Mouse (Mus musculus) midbrain, embryonic 15.5 days (tissue): ENCODE data around the gene Olfr1380. TPM values are rescaled to one million over a fixed set of nuclear protein-coding genes. Genes with fewer than 3 reads are reported as not detected.
"Not testable (repeated sequence)": the region's sequence is repeated elsewhere in the genome, so short reads cannot be mapped to it uniquely, and the experiment has no call there.

Experiments used
- ATAC-seq: fragments of 200-750 bp; cut with Nextera tagmentation; replicated peaks from 2 replicates; pipeline ENCODE4 v1.8.0; 2017; ENCODE audit warnings: moderate TSS enrichment
- H3K27ac ChIP-seq: fragments of 300-500 bp; sonication (generic); 2 replicates; pipeline ENCODE4 v1.5.1; 2015; ENCODE audit warnings: mild to moderate bottlenecking, inconsistent platforms
- H3K27me3 ChIP-seq: fragments of 300-500 bp; sonication (generic); replicated peaks from 2 replicates; pipeline ENCODE4 v1.6.1; 2015; ENCODE audit warnings: inconsistent platforms
- H3K36me3 ChIP-seq: fragments of 300-500 bp; sonication (generic); replicated peaks from 2 replicates; pipeline ENCODE4 v1.6.1; 2015; ENCODE audit warnings: inconsistent platforms
- H3K4me1 ChIP-seq: fragments of 300-500 bp; sonication (generic); 2 replicates; pipeline ENCODE4 v1.6.1; 2015; ENCODE audit warnings: inconsistent platforms
- H3K4me2 ChIP-seq: fragments of 300-500 bp; sonication (generic); 2 replicates; pipeline ENCODE4 v1.6.1; 2015; ENCODE audit warnings: inconsistent platforms, mild to moderate bottlenecking, moderate library complexity
- H3K4me3 ChIP-seq: fragments of 300-500 bp; sonication (generic); 2 replicates; pipeline ENCODE4 v1.5.1; 2015; ENCODE audit warnings: mild to moderate bottlenecking, inconsistent platforms
- H3K9ac ChIP-seq: fragments of 300-500 bp; sonication (generic); 2 replicates; pipeline ENCODE4 v1.6.1; 2015; ENCODE audit warnings: mild to moderate bottlenecking, inconsistent platforms
- H3K9me3 ChIP-seq: fragments of 300-500 bp; sonication (generic); 2 replicates; pipeline ENCODE4 v1.6.1; 2016; ENCODE audit warnings: inconsistent platforms
- WGBS: fragments of 180-500 bp; shearing (Covaris S2); methylation state at CpG from one replicate; pipeline ENCODE4 v1.1.7; 2015; ENCODE audit warnings: mixed read lengths; 5-methylcytosine and 5-hydroxymethylcytosine counted together
- polyA plus RNA-seq: library from polyadenylated mRNA; unstranded; fragments of >200 nt; fragmentation: Nextera tagmentation; extraction: Ambion mirVana; gene quantifications from 2 replicates; pipeline ENCODE4 v1.2.1, GENCODE M21; 2015

Gene Olfr1380
- polyA plus RNA-seq, 1 experiment from 2014 or later: not detected

DNA sequence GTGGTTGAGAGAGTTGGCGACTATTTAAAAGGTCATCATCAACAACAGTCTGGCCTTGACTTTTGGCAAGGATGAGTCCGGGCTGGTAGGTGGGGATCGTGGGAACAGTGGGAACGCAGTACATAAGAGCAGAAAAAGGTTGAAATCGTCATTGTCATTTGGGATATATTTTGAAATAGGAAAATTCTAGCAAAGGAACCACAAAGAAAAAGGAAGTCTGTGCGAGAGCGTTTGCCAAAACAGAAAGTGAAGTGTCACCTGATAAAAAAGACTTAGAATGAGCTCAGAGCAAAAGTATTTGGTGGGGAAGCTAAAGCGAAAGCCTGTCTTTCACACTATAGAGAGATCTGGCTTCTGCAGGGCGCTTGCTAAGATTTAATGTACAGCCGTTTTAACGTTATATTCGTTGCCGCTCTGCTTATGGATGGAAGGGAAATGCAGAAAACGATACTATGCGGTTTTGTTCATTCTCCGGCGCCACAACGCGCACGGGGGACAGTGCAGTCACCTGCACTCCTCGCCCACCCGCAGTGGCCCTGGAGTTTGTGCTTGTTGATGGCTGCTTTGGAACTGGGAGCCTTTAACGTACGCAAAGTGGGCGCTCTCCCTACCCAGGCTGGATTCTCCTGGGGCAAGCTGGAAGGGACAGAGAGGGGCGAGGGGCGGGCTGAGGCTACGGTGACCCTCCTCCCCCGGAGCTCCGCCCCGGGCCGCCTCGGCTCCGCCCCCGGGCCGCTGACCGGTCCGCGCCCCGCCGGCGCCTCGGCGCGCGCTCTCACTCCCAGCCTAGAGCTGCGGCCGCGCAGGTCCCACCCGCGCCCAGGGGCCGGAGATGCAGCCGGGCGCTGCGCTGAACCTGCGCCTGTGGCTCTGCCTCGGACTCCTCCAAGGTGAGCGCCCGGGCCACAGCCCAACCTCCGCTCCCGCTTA, 52.5 kb downstream of the Olfr1380 start, which contains the start of gene Flt4:
Flt4 (plus strand) TSS at position 326 of the 930 bp plus-strand sequence.
- peak; percentile 74 for ATAC-seq
- H3K36me3 ChIP-seq, H3K27ac ChIP-seq, H3K9ac ChIP-seq, H3K9me3 ChIP-seq: not testable (repeated sequence)
- H3K4me1 ChIP-seq: peaks cover 11% of the 10 kb centered on the region
- H3K4me3 ChIP-seq: peak within 1 kb of the TSS; percentile 43
- H3K4me2 ChIP-seq: peak within 1 kb of the TSS; percentile 81
- peaks cover 26% of the 10 kb centered on the region for H3K27me3 ChIP-seq
- WGBS: 4% methylated on average over 50 of the region's 61 CpGs

DNA sequence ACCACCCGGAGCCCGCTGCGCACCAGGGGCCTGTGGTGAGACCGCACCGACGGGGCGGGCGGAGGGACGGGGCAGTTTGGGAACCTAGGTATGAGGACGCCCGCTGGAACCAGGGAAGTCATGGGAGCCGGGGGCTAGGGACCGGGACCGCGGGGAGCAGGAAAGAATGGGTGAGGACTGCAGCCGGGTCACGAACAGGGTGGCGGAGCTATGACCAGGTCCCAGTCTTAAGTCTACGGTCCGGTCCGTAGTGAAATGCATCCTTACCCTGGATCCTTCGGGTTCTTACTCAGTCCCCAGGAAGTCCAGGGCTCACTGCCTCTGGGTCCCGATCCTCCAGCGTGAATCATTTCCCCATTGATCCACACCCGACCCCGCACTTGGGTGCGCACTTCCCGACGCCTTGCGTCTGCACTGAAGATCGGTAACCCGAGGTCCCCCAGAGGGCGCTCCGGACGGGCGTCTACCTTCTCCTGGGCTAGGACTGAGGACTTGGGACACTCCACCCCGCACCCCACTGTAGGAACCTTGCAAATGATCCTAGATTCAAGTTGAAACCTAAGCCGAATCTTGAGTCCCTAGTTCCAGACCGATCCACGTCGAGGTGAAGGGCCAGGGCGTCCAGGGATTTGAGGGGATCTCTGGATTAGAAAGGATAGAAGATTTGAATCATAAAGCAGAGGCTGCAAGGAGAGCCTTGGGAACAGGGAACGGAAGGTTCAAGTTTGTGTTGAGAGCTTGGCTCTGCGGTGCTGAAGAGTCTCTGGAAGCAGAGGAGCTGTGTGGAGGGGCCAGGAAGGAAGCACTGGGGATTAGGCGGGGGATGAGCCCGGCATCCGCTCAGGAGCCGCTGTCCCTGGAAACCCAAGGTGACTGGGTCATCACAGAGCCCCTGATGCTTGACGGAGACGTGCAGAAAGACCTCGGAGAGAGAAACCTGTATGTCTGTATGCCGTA, 53.5 kb downstream of the Olfr1380 start:
- not testable (repeated sequence) for H3K27ac ChIP-seq, H3K9me3 ChIP-seq, H3K9ac ChIP-seq, H3K36me3 ChIP-seq
- Histone ChIP-seq H3K4me3 (peak overlapping the region; percentile 43), H3K4me1 (peaks cover 11% of the 10 kb centered on the region), H3K4me2 (peak overlapping the region; percentile 81), H3K27me3 (peaks cover 26% of the 10 kb centered on the region)
- 1% methylated on average over 52 of the region's 52 CpGs for WGBS
- peak; percentile 16 for ATAC-seq

DNA sequence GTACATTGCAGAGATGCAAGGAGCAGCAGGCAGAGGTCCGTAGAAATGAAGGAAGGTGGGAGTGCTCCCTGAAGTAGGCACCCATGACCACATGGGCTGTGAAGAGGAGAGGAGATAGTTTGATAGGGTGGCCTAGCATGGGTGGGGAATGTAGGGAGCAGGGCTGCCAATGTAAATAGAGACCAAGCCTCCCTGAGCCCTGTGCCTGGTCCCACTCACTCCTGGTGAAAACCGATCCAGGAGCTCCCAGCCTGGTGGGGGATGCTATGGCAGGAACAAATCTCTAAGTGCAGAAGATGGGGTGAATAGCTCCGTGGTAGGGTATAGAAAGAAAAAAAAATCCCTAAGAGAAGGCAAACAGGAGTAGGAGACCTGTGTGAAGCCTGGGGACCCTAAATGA, 54.7 kb downstream of the Olfr1380 start:
- H3K36me3 ChIP-seq, H3K9ac ChIP-seq, H3K27ac ChIP-seq, H3K4me2 ChIP-seq, ATAC-seq, H3K4me3 ChIP-seq, H3K9me3 ChIP-seq: not testable (repeated sequence)
- Histone ChIP-seq H3K27me3 (peaks cover 26% of the 10 kb centered on the region), H3K4me1 (peaks cover 11% of the 10 kb centered on the region)
- 26% methylated on average over 3 of the region's 3 CpGs for whole genome bisulfite sequencing

DNA sequence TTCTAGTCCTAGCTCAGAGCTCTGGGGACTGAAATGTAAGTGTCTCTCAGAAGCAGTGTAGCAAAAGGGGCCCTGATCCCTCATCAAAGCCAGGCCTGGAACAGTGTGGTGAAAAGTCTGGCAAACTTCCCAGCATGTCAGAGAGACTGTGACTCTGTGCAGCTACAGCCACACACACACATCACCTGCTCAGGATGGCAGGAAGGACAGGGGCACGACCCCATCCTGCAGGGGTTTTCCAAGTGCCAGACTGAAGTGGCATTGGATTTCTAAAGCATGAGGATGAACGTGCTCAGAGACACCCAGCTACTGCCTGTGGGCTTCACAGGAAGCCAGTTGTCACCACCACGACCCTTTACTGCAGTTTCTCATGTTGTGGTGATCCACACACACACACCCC, 55.5 kb downstream of the Olfr1380 start:
- no peaks in the 10 kb centered on the region for H3K36me3 ChIP-seq
- no peak overlapping the region for H3K4me2 ChIP-seq
- peaks cover 26% of the 10 kb centered on the region for H3K27me3 ChIP-seq
- H3K9me3 ChIP-seq: no peaks in the 10 kb centered on the region
- peaks cover 11% of the 10 kb centered on the region for H3K4me1 ChIP-seq
- H3K9ac ChIP-seq: no peak overlapping the region
- no peak overlapping the region for H3K27ac ChIP-seq
- WGBS: 59% methylated on average over 3 of the region's 3 CpGs
- ATAC-seq: no peak
- no peak overlapping the region for H3K4me3 ChIP-seq

- H3K4me2 ChIP-seq: no peak overlapping the region
- WGBS: 16% methylated on average over 10 of the region's 10 CpGs
- H3K27ac ChIP-seq: no peak overlapping the region
- peaks cover 11% of the 10 kb centered on the region for H3K4me1 ChIP-seq
- peaks cover 21% of the 10 kb centered on the region for H3K27me3 ChIP-seq
- H3K4me3 ChIP-seq: no peak overlapping the region
- H3K9ac ChIP-seq: no peak overlapping the region
- no peak for ATAC-seq
- no peaks in the 10 kb centered on the region for H3K36me3 ChIP-seq
- no peaks in the 10 kb centered on the region for H3K9me3 ChIP-seq
Observed at GRCm38 (mm10) chr11:49613349-49613748, 56.7 kb downstream of the Olfr1380 start.

Other genes with a start within 250 kb of the Olfr1380 start
- not detected in 2 replicates for gene Olfr1391, start 234.1 kb upstream of the Olfr1380 start, polyA plus RNA-seq
- gene Olfr1390, start 221.7 kb upstream of the Olfr1380 start, polyA plus RNA-seq: not detected in 2 replicates
- gene Olfr1389, start 133.8 kb upstream of the Olfr1380 start, polyA plus RNA-seq: not detected in 2 replicates
- gene Olfr1388, start 120.3 kb upstream of the Olfr1380 start, polyA plus RNA-seq: 0.05 TPM in 1 of 2 replicates, not detected in the other
- gene Olfr1387, start 101.5 kb upstream of the Olfr1380 start, polyA plus RNA-seq: not detected in 2 replicates
- not detected in 2 replicates for gene Olfr1386, start 91.8 kb upstream of the Olfr1380 start, polyA plus RNA-seq
- 0.05 and 0.08 TPM in 2 replicates for gene Olfr1385, start 67.8 kb upstream of the Olfr1380 start, polyA plus RNA-seq
- gene Olfr1384, start 50.2 kb upstream of the Olfr1380 start, polyA plus RNA-seq: not detected in 2 replicates
- not detected in 2 replicates for gene Olfr1383, start 37.2 kb upstream of the Olfr1380 start, polyA plus RNA-seq
- not detected in 2 replicates for gene Olfr1382, start 28.6 kb upstream of the Olfr1380 start, polyA plus RNA-seq
- not detected in 2 replicates for gene Olfr1381, start 13.4 kb upstream of the Olfr1380 start, polyA plus RNA-seq
- 1.9 TPM in 2 replicates for gene Flt4, start 52.4 kb downstream of the Olfr1380 start, polyA plus RNA-seq
- gene Scgb3a1, start 106.7 kb downstream of the Olfr1380 start, polyA plus RNA-seq: not detected in 2 replicates
- gene Cnot6, start 155.8 kb downstream of the Olfr1380 start, polyA plus RNA-seq: 47.4 and 52.2 TPM in 2 replicates
- gene Gfpt2, start 237.3 kb downstream of the Olfr1380 start, polyA plus RNA-seq: 6.1 and 6.7 TPM in 2 replicates